Mouse (Mus musculus): ENCODE results near the gene Armh3.

Armh3 gene

DNA sequence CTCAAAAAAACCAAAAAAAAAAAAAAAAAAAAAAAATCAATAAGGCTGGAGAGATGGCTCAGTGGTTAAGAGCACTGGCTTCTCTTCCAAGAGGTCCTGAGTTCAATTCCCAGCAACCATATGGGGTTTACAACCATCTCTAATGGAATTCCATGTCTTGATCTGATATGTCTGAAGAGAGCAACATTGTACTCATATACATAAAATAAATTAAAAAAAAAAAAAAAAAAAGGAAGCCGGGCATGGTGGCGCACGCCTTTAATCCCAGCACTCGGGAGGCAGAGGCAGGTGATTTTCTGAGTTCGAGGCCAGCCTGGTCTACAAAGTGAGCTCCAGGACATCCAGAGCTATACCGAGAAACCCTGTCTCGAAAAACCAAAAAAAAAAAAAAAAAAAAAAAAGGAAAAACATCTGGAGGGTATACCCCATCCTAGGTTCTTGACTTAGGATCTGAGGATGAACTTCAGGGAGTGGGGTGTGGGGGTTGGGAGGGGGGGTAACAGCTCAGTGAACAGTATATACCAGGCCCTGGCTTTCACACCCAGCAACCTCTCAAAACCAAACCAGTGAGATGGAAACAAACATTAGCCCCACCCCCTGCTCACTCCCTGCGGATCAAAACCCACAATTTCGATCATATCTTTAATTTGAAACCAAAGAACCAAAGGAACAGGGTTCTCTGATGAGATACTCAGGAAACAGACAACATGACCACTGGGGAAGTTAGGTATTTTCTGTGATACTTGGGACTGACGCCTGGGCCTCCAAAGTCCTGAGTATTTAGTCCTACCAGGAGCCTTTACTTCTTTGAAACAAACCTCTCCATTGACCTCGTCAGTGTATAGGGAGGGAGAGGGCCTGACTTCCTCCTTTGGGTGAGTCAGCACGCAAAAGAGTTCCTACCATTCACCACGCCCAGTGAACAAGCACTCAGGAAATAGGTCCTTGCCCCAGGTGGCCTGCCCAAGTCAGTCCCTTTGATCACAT is 208.1 kb downstream of the Armh3 start:
- DNase-seq (ENCODE audit: low read depth, low spot score): no peak

DNA sequence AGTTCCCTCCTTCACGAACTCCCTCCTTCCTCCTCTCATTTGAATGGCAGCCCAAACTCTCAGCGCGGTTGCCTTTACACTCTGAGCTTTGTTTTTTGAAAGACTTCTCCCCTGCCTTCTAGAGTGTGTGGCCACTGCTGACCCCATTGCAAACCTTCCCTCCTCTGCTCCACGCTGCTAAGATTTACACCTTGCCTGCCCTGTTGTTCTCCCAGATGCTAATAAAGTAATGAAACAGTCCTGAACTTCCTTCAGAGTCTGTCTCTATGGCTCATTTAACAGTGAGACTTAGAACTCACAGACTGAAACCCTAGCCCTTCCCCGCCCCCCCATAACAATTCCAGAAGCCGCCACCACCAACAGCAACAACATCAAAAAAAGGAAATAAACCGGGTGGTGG is 208.9 kb downstream of the Armh3 start:
- no peak for DNase-seq (ENCODE audit: low read depth, low spot score)

DNA sequence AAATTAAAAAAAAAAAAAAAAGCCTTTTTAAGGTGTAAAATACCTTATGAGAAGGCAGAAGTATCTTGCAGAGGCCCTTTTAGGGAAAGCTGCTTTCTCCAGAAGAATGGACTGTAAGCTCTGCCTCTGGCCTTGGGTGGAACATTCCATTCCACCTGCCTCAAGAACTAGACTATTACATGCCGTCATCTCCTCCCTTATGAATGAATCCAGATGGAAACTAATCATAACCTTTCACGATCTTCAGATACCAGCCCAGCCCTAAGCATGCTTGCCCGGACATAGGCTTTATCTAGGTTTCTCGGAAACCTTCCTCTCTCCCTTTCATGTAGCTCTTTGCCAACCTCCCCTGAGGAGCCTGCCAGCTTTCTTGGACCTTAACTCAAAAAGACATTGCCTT is 210.0 kb downstream of the Armh3 start:
- no peak for DNase-seq (ENCODE audit: low read depth, low spot score)

DNA sequence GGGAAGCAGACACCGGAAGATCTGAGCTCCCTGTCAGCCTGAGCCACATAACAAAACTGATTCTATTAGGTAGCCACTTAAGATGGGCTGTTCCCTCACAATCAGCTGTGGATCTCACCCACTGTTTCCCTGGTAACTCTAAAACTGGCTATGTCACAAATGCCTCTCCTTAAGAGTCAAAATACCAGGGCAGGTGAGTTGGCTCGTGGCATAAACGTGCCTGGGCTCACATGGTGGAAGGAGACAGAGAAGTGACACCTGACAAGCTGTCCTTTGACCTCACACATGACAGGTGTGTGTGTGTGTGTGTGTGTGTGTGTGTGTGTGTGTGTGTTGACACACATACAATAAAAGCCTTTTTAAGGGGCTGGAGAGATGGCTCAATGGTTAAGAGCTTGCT is 210.8 kb downstream of the Armh3 start:
- DNase-seq (ENCODE audit: low read depth, low spot score): no peak

GRCm38 (mm10) chr19:45785470-45785869 is 212.8 kb downstream of the Armh3 start:
- no peak for DNase-seq (ENCODE audit: low read depth, low spot score)

GRCm38 (mm10) chr19:45783933-45784576 is 214.2 kb downstream of the Armh3 start:
- no peak for DNase-seq (ENCODE audit: low read depth, low spot score)

DNA sequence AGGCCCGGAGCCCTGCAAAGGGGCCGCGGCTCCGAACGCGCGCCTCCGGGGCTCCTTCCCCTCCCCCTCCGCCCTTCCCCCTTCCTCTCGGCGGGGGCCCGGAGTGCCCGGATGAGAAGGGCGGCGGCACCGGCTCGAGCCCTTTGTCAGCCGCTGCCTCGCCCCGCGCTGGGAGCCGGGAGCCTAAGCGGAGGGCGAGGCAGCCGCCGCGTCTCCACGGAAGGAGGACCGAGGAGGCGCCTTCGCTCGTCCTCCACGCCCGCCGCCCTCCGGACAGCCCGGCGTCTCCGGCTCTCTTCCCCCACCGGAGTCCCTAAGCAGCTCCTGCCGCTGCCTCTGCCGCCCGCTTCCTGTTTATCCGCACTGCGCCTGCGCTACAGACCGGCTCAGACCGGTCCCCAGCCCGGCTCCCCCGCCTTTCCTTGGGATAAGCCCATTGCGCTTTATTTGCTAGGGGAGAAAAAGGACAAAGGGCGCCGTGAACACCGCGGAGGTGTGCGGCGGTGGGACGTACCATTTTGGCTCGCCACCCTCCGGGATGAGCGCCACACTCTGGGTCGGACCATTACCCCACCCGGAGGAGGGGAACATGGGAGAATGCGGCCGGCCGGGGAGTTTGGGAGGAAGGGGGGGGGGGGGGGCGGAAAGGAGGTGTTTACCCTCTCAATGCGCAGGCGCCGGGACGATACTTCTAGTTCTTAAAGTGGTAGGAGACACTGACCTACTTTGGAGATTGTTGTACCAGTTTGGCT is 214.9 kb downstream of the Armh3 start, which contains the start of gene Mgea5:
Mgea5 (minus strand) TSS at position 657 of the 752 bp plus-strand sequence.
- DNase-seq (ENCODE audit: low read depth, low spot score): peak; percentile 96

GRCm38 (mm10) chr19:45782315-45783001 is 215.8 kb downstream of the Armh3 start:
- peak; percentile 54 for DNase-seq (ENCODE audit: low read depth, low spot score)

DNA sequence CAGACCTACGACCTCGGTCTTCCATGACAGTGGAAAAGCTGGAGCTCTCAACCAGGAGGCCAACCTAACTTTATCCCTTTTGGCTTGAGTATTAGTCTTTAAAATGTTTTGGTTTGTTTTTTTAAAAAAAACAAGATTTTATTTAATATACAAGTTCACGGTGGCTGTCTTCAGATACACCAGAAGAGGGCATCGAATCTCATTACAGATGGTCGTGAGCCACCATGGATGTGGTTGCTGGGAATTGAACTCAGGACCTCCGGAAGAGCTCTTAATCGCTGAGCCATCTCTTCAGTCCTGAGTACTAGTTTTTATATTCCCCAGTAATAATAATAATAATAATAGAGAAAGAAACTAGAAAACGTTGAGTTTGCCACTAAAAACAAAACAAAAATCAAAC is 216.6 kb downstream of the Armh3 start:
- no peak for DNase-seq (ENCODE audit: low read depth, low spot score)

- no peak for DNase-seq (ENCODE audit: low read depth, low spot score)
Measured at GRCm38 (mm10) chr19:45780350-45780915, 217.9 kb downstream of the Armh3 start.

- no peak for DNase-seq (ENCODE audit: low read depth, low spot score)
Measured at GRCm38 (mm10) chr19:45775486-45775885, 222.8 kb downstream of the Armh3 start.

- DNase-seq (ENCODE audit: low read depth, low spot score): no peak
Measured at GRCm38 (mm10) chr19:45771501-45771900, 226.8 kb downstream of the Armh3 start.
